Mouse (Mus musculus): ENCODE results near the gene Methig1.
"Not testable (repeated sequence)": the region's sequence is repeated elsewhere in the genome, so short reads cannot be mapped to it uniquely, and the experiment has no call there.

The Methig1 gene

DNA sequence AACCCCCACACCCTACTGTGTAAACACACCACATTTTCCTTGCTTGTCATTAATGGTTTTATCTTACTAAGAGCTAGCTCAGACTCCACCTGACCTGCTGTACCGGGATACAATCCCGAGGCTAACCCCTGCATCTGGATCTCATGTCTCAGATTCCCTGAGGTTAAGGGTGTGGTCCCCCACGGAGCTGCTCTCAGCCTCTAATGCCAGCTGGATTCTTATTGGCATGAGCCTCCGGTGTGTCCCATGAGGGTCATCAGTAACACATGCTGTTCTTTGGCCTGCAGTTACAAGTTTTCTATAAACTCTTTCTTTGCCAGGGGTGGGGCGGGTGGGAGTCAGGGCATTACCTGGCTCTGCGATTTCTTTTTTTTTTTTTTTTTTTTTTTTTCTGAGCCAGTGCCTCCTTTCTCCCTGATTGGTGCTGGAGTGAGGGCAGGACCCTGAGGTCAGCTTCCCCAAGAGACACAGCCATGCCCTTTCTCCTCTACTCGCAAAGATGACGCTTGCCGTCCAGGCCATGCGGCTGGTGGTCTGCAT lies at the start of gene Methig1, which contains the start of gene Mettl7a2:
TSS of gene Methig1 (plus strand) at position 439 of the 540 bp plus-strand sequence.
TSS of gene Mettl7a2 (plus strand) at position 490 of the 540 bp plus-strand sequence.
- no peak for DNase-seq

DNA sequence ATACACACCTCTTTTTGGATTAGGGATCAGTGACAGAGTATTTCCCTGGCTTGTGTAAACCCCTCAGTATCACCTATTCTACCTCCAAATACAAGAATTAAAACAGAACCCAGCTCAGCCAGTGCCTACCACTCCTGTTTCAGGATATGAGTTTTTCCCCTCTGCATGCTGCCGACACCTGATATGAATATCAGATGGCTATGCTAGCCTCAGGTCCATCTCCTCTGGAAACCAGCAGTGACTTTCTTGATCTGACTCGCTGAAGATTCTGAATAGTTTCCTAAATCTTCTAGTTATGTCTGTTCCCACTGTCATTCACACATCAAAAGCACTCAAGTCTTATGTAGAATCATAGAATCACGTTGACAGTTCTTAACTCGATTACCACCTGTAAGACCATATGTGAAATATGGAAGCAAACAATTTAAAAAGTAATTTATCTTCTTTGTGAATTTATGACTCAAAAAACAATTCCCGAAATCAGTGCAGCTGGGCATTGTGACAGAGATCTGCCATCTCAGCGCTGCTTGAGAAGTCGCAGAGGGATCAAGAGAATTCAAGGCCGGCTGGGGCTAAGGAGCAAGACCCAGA lies 49.4 kb upstream of the Methig1 start:
- DNase-seq: no peak

DNA sequence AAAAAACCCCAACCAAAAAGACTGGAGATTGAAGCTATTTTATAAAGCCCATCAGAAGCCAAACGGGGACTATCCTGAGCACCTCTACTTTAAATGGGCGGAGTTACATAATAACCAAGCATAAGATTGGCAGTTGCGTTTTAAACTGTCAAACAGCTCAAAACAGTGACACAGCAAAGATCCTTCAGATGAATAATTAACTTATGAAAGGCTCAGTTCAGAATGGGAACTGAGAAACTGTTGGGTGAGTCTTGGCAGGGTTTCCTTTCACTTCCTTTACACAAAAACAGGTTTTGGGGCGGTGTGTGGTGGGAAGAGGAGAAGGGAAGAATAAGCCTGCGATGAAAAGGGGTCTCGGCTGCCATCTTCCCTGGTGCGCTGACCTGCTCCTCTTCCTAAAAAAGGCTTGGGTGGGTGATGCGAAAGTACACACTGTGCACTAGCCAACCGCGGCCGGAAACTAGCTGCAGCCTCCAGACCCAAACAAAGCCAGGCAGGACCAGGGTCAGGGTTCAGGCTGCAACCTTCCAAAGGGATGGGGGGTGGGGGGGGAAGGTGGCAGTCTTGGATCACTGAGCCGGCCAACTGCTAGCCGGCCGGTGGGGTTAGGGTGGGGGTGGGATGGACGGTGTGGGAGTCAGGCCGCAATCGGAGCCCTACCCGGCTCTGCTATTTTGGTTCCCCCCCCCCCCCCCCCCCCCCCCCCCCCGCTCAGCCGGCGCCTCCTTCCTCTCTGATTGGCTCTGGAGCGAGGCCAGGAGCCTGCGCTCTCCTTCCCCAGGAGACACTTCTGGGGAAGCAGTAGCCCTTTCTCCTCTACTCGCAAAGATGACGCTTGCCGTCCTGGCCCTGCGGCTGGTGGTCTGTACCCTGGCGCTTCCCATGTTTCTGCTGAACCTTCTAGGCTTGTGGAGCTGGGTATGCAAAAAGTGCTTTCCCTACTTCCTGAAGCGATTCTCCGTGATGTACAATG lies 48.6 kb upstream of the Methig1 start, which contains the start of gene Mettl7a1:
TSS of gene Mettl7a1 (plus strand) at position 122 of the 973 bp plus-strand sequence.
- DNase-seq: peak; percentile 88

DNA sequence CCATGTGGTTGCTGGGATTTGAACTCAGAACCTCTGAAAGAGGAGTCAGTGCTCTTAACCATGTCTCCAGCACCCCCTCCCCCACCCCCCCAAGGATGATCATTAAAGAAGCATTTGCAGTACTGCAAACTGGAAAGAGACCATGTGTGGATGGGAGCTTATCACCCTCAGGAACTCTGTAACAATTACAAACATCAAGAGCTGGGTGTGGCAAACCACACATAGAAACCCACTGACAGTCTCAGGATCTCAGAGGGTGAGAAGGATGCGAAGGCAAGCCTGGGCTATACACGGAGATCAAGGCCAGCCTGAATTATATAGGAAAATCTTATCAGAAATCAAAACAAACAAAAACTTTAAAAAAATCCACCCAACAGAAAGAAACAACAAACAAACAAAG lies 46.7 kb upstream of the Methig1 start:
- DNase-seq: no peak

DNA sequence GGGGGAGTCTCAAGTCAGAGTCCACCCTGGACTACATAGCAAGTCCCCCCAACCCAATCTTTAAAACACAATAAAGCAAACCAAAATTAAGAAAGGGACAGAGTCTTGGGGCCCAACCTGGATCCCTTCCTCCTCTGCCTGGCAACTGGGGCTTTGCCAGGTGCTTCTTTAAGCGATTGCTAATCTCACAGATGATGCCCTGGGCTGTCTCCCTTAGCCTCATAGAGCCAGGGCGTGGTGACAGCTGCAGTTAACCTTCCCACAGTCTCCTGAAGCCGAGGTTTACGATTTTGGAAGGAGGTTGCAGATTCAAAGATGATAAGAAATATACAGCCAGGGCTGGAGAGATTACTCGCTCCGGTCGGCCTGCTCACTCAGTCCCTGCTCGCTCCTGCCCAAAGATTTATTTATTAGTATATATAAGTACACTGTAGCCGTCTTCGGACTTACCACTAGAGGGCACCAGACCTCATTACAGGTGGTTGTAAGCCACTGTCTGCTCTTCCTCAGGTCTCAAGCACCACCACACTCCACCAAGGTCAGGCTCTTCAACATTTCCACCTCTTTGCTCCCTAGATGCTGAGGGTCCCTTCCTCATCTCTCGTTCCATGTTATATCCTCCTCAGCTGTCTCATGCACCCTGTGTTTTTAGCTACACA lies 45.4 kb upstream of the Methig1 start:
- peak; percentile 46 for DNase-seq

DNA sequence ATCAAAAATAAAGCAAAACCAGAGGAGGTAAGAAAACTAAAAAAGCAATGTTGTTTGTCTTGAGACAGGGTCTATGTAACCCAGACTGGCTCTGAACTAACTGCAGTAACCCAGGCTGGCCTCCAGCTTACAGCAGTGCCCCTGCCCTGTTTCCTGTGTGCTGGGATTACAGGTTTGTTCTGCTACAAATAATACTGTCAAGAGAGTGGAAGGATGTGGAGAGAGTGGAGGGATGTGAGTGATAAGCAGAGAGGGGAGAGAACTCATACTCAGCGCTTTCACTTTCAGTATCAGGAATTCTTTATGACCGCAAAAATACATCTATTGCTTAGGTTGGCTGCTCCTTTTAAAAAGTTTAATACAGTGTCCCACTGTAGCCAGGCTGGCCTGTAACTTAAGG lies 40.6 kb upstream of the Methig1 start:
- DNase-seq: no peak

DNA sequence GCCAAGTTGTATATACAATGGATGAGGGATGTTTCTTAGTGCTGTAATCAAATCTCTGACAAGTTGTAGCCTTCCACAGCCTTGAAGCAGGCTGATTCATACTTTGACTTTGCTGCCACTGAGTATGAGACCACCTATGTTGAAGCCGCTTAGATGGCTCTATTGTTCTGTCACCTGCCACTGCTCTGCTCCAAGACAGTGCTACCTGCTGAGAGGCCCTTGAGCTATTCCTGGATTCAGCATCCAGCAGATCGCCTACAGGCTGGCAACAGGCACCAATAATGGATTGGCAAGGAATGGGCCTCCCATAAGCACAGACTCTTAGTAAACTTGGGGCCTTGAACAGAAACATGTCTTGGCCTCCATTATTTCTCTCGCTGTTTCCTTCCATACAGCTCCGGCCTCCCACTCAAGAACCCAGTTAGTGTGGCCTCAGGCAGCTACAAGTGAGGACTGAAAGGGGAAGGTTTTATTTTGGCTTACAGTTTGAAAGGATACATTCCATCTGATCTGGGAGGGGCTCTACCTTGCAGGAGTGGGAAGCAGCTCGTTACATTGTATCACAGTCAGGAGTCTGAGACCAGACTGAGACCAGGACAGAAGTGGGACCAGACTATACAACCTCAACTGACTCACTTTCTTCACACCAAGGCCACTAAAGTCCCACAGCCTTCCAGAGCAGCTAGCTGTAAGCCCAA lies 38.4 kb upstream of the Methig1 start:
- DNase-seq: no peak

DNA sequence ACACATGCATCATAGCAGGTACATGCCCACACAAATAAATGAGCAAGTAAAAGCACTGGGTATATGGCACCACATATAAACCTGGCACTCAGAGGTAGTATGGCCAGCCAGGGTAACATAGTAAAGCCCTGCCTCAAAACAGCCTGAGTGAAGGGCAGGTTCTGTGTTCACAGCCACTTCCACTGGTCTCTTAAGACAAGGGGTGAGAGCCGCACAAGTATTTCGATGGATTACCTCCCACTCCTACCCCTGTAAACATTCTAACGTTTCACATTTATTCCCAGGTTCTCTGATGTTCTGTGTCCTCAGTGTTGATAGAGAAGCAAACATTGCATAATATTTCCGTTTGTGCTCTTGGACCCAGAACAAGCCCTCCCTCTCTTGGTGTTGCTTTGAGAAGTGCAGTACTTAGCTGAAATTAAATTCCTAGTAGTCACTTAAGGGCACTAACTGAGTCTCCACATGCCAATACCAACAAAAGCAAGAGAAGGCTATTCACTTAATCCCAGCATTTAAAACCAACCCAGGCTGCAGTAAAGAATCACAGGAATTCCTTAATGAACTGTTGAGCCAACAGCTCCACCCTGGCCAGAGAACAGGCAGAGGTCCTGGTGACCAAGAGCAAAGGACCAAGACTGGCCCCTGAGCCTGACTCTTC lies 34.8 kb upstream of the Methig1 start:
- not testable (repeated sequence) for DNase-seq

DNA sequence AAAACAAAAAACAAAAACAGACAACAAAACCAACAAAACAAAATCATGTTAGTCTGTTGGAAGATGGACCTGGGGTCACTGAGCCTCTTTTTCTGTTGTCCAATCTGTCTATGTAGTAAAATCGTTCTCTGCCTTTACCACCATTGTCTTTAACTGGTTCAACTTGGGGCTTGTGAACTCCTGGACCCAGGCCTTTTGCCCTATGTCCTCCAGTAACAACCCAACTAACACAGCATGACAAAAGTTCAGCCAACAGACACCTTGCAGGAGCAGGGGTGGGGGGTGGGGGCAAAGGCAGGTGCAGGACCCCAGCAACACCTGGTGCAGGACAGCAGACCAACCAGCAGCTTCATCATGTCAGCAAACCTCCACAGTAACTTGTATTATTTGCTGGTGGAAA lies 33.1 kb upstream of the Methig1 start:
- no peak for DNase-seq

DNA sequence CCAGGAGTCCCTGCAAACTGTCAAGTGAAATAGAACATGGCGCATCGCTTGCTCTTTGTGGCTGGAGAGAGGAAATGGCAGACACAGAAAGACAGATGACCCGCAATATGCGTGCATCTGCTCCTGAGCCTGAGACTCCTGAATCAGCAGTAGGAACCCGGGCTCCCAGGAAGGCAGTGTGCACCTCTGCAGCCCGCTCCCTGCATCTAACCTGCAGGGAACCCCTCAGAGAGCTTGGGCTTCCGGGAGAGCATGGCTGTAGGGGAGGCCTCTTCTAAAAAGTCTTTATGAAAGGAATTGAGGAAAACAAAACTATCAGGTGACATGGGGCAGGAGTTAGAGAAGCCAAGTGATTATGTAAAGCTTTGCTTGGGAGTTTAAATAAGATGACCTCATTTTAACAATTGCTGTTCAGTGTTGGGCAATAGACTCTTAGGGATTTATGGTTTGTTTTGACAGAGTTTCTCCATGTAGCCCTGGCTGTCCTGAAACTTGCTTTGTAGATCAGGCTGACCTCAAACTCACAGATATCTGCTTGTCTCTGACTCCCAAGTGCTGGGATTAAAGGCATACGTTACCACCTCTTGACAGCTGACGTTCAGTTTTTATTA lies 32.5 kb upstream of the Methig1 start:
- peak; percentile 30 for DNase-seq

DNA sequence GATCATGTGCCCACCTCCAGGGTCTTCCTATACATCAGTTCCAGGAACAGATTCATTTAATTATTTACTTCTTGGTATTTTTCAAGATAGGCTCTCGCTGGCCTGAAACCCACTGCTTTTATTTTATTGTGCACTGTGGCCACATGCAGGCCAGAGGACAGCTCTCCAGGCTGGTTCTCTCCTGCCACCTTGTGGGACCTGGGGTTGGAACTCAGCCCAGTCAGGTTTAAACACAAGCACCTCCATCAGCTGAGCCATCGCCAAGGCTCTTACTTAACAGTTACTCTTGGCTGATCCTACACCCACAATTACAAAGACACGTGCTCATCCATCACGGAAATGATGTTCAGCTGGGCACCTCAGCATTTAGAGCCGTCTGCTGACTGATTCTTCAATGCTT lies 31.8 kb upstream of the Methig1 start:
- peak; percentile 81 for DNase-seq

DNA sequence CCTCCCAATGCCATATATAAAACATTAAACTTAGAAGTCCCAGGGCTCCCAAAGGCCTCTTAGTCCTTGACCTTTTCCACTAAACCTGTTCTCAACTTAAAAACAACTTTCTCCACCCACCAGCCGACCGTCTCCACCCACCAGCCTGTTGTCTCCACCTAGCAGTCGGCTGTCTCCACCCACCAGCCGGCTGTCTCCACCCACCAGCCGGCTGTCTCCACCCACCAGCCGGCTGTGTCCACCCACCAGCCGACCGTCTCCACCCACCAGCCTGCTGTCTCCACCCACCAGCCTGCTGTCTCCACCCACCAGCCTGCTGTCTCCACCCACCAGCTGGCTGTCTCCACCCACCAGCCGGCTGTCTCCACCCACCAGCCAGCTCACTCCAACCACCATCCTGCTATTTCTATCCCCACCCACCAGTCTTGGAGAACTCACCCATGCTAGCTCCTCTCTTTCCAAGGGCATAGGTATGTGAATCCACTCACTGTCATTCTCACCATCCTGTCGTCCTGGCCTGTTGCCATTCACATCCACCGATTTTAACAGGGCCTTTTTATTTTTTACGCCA lies 28.8 kb upstream of the Methig1 start:
- no peak for DNase-seq

DNA sequence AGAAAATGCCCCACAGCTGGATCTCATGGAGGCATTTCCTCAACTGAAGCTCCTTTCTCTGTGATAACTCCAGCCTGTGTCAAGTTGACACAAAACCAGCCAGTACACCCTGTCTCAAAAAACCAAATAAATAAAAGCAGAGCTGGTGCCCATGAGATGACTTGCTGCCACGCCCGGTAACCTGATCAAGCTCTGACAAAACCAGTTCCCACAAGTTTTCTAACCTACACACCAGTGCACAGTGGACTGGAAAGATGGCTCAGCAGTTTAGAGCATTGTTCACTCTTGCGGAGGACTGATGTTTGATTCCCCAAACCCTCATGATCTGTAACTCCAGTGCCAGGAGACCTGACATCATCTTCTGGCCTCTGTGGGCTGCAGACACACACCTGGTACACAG lies 27.7 kb upstream of the Methig1 start:
- DNase-seq: no peak

DNA sequence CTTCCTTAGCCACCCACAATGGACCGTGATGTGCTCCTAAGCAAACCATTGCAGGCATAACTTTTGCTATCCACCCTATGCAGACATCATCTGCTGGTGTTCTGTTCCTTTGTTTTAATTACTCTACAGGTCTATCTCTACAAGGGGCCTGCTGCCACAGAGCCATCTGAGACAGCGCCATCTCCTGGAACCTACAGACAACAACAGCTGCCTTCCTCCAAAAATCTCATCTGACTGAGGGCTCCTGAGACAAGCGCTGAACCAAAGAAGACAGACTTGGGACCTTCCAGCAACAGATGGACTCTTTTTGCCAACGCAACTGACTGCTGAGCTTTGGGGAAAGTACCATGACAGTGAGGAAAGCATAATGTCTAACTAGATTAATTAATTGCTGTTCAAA lies 24.9 kb upstream of the Methig1 start:
- not testable (repeated sequence) for DNase-seq

DNA sequence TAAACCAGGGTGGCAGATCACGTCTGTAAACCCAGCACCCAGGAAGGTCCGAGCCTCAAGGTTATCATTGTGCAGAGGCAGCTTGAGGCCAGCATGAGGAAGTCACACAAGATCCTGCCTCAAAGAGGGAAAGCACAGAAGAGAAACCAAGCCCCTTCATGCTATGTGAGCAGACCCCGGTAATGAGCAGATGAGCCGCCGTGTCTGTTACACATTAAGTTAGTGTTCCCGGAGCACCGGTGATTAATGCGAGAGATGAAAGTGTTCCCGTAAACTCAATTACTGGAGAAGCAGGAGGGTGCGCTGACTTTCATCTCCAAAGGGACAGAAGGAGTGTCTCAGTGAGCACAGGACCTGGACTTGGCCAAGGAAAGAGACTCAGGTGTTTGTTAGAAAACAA lies 23.6 kb upstream of the Methig1 start:
- DNase-seq: not testable (repeated sequence)

DNA sequence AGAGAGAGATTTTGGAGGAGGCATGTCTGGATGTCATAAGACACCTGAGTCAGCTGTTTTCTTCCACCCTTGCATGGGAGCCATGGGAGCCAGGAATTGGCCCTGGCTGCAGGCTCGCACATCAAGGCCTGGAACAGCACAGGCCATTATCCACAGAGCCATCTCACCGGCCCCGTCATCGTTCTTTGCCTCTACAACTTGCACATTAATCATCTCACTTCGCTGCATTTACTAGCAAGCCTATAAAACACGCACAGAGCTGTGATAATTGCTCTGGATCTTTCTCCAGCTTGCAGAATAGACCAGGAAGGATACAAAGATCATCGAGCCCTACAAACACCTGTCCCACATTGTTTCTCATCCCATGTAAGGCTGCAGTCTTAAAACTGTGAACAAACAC lies 22.2 kb upstream of the Methig1 start:
- DNase-seq: no peak

DNA sequence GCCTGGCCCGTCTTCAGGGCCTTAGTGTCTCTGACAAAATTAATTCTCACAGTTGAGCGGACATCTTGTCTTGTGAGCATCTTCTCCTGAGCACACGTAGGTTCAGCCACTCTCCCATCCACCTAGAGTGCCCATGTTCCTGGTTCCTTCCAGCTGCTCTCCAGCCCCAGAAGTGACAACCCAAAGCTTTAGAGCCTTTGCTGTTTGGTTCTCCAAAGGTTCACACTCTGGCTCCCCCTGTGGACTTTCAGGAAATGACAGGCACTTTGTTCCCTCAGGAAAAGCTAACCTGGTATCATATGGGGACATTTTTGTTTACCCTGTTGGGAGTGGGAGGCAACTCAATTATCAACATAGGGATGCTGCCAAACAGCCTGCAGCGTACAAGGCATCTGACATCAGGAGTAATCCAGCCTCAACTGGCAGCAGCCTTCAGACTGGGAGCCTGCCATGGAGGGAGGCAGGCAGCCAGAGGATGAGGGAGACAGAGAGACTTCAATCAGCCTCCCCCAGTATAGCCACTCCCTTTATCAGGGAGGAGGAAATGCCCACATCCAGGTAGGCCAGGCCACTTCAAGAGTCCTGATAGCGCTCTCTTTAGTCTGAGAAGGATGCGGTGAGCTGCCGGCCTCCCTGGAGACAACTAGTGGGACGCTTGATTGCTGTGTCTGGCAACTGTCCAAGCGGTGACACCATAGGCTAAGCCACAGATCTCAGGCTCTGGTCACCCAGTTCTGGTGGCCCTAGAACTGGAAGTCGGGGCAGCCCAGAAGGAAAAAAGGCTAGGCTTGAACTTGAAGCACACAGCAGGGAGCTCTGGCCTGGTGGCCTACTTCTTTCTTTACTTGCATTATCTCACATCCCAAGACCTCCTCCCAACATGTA lies 20.6 kb upstream of the Methig1 start:
- not testable (repeated sequence) for DNase-seq

DNA sequence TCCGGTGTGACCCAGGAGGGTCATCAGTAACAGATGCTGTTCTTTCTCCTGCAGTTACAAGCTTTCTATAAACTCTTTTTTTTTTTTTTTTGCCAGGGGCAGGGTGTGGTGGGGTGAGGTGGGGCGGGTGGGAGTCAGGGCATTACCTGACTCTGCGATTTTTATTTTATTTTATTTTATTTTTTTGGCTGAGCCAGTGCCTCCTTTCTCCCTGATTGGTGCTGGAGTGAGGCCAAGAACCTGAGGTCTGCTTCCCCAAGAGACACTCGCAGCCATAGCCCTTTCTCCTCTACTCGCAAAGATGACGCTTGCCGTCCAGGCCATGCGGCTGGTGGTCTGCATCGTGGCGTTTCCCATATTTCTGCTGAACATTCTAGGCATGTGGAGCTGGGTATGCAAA lies 18.3 kb upstream of the Methig1 start, which contains the start of gene Mettl7a3:
TSS of gene Mettl7a3 (plus strand) at position 301 of the 400 bp plus-strand sequence.
- DNase-seq: no peak

DNA sequence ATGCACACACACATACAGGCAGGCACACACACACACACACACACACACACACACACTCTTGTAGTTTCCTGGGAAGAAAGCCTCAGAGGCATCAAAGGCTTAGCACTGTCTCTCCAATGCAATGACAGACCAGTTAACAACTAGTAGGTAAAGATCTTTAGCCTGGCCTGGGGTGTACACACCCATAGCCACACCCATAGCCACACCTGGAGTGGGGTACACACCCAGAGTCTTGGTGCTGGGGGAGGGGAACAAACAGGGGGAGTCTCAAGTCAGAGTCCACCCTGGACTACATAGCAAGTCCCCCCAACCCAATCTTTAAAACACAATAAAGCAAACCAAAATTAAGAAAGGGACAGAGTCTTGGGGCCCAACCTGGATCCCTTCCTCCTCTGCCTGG lies 15.6 kb upstream of the Methig1 start:
- DNase-seq: not testable (repeated sequence)

DNA sequence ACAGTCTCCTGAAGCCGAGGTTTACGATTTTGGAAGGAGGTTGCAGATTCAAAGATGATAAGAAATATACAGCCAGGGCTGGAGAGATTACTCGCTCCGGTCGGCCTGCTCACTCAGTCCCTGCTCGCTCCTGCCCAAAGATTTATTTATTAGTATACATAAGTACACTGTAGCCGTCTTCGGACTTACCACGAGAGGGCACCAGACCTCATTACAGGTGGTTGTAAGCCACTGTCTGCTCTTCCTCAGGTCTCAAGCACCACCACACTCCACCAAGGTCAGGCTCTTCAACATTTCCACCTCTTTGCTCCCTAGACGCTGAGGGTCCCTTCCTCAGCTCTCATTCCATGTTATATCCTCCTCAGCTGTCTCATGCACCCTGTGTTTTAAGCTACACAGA lies 15.1 kb upstream of the Methig1 start:
- peak; percentile 73 for DNase-seq
